Mouse (Mus musculus) kidney, adult 2 months (tissue): ENCODE measurements at regions not wholly inside any gene's neighbourhood (a gene's known extent, or its start where the extent isn't known, plus 50 kb on each side); places are given as distances from the start of the nearest gene placed in this dataset.

Experiments used
- CTCF ChIP-seq: fragments of 200-500 bp; conservative IDR thresholded peaks from 2 replicates; pipeline ENCODE4 v1.5.1; 2011; ENCODE audit warnings: low read depth, mild to moderate bottlenecking, control low read depth, low read length, moderate library complexity, mixed read lengths; ENCODE audit not compliant: insufficient read depth, insufficient read length
- POLR2A ChIP-seq: fragments of 200-500 bp; IDR thresholded peaks from one replicate; pipeline ENCODE4 v1.6.1; 2011; ENCODE audit warnings: low read depth, low read length, control low read depth

GRCm38 (mm10) chr5:118495478-118495760 is 65.1 kb upstream of the Med13l start:
- TF ChIP-seq CTCF (no peak), POLR2A (no peak)
